Mouse (Mus musculus) spleen, adult 2 months (tissue): Measurements from ENCODE around the gene Trhr2. TPM values are rescaled to one million over a fixed set of nuclear protein-coding genes. Genes with fewer than 3 reads are reported as not detected.
A peak's percentile ranks its signal among the peaks of the same experiment; 100 is the strongest.

ENCODE experiments used
- DNase-seq, 2 experiments: peaks; one replicate each; pipeline versions ENCODE4 v3.0.0 to v3.0.0-alpha.2; 2012 to 2021; ENCODE audit warnings: low spot score in 2 of 2, low read depth in 1 of 2
- H3K27ac ChIP-seq: fragments of 200-500 bp; 2 replicates; pipeline ENCODE4 v1.5.1; 2012; ENCODE audit warnings: low read length, inconsistent platforms; ENCODE audit not compliant: insufficient read depth
- H3K27me3 ChIP-seq: fragments of 200-500 bp; 2 replicates; pipeline ENCODE4 v1.6.1; 2012; ENCODE audit warnings: mild to moderate bottlenecking, moderate library complexity, low read length, inconsistent platforms; ENCODE audit not compliant: control insufficient read depth, insufficient read depth
- H3K36me3 ChIP-seq: fragments of 200-500 bp; 2 replicates; pipeline ENCODE4 v1.6.1; 2012; ENCODE audit warnings: mild to moderate bottlenecking, low read length, inconsistent platforms; ENCODE audit not compliant: control insufficient read depth, insufficient read depth
- H3K4me1 ChIP-seq: fragments of 200-500 bp; 2 replicates; pipeline ENCODE4 v1.6.1; 2011; ENCODE audit warnings: inconsistent platforms; ENCODE audit not compliant: control insufficient read depth, insufficient read depth, insufficient read length
- H3K4me3 ChIP-seq: fragments of 200-500 bp; 2 replicates; pipeline ENCODE4 v1.5.1; 2011; ENCODE audit warnings: mild to moderate bottlenecking, inconsistent platforms; ENCODE audit not compliant: insufficient read depth, insufficient read length; ENCODE audit errors: extremely low read depth
- CTCF ChIP-seq: fragments of 200-500 bp; IDR thresholded peaks from 2 replicates; pipeline ENCODE4 v1.5.1; 2011; ENCODE audit warnings: mild to moderate bottlenecking, inconsistent platforms; ENCODE audit not compliant: insufficient read depth, insufficient read length, insufficient replicate concordance; ENCODE audit errors: extremely low read depth
- POLR2A ChIP-seq: fragments of 200-500 bp; IDR thresholded peaks from 2 replicates; pipeline ENCODE4 v1.6.1; 2011; ENCODE audit warnings: low read depth, low read length, inconsistent platforms
- WGBS: fragments of 180-500 bp; shearing (Covaris S2); methylation state at CpG from one replicate; pipeline ENCODE4 v1.1.7; 2018; 5-methylcytosine and 5-hydroxymethylcytosine counted together
- polyA plus RNA-seq: library from polyadenylated mRNA; depleted of rRNA; stranded (reverse); fragments of >200 nt; gene quantifications from 2 replicates; pipeline ENCODE4 v1.2.3, GENCODE M21; 2012

The Trhr2 gene
- polyA plus RNA-seq, 1 experiment: not detected

- DNase-seq: no peak
- H3K27me3 ChIP-seq: no peaks in the 10 kb centered on the region
- TF ChIP-seq POLR2A (no peak), CTCF (no peak)
- peak overlapping the region; percentile 47 for H3K27ac ChIP-seq
- no peak overlapping the region for H3K4me3 ChIP-seq
- no peaks in the 10 kb centered on the region for H3K36me3 ChIP-seq
- H3K4me1 ChIP-seq: peaks cover 20% of the 10 kb centered on the region; the same call in 1 of the 2 replicates
- WGBS: 19% methylated on average over 12 of the region's 12 CpGs
Observed at GRCm38 (mm10) chr8:122345181-122346095, 15.1 kb downstream of the Trhr2 start.

DNA sequence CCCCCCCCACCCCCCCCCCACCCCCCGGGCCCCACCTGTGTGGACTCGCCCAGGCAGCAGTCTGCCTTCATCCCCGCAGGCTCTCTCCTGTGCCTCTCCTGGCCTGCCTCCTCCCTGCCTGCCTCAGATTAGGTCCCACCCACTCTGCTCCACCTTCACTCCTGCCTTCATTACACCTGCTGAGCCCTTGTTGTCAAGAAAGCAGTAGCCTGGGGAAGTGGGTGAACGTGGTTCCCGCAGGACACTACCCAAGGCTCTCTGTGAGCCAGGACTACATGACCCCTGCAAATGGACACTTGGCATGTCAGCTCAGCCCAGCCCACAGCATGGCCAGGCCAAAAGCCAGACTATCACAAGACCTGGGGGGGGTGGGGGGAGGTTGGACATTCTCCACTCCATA, 16.3 kb downstream of the Trhr2 start:
- TF ChIP-seq CTCF: no peak
- TF ChIP-seq POLR2A: no peak
- H3K4me3 ChIP-seq: no peak overlapping the region
- no peak for DNase-seq
- 2% methylated on average over 2 of the region's 5 CpGs for WGBS
- no peaks in the 10 kb centered on the region for H3K27me3 ChIP-seq
- peaks cover 20% of the 10 kb centered on the region; the same call in 1 of the 2 replicates for H3K4me1 ChIP-seq
- no peaks in the 10 kb centered on the region for H3K36me3 ChIP-seq
- no peak overlapping the region for H3K27ac ChIP-seq

- Histone ChIP-seq H3K4me3 (peak overlapping the region; percentile 3; the same call in 1 of the 2 replicates), H3K27ac (no peak overlapping the region), H3K27me3 (no peaks in the 10 kb centered on the region), H3K4me1 (peaks cover 20% of the 10 kb centered on the region; the same call in 1 of the 2 replicates), H3K36me3 (no peaks in the 10 kb centered on the region)
- DNase-seq: peak in 1 of 2 experiments; percentile 43
- TF ChIP-seq CTCF (no peak), POLR2A (no peak)
- WGBS: 0% methylated on average over 14 of the region's 14 CpGs
Observed at GRCm38 (mm10) chr8:122343758-122344157, 16.8 kb downstream of the Trhr2 start.

GRCm38 (mm10) chr8:122343341-122343740, 17.2 kb downstream of the Trhr2 start:
- no peaks in the 10 kb centered on the region for H3K36me3 ChIP-seq
- 5% methylated on average over 11 of the region's 11 CpGs for whole genome bisulfite sequencing
- no peaks in the 10 kb centered on the region for H3K27me3 ChIP-seq
- TF ChIP-seq CTCF (no peak), POLR2A (no peak)
- H3K4me1 ChIP-seq: peaks cover 20% of the 10 kb centered on the region; the same call in 1 of the 2 replicates
- DNase-seq: no peak
- no peak overlapping the region for H3K27ac ChIP-seq
- H3K4me3 ChIP-seq: no peak overlapping the region

DNA sequence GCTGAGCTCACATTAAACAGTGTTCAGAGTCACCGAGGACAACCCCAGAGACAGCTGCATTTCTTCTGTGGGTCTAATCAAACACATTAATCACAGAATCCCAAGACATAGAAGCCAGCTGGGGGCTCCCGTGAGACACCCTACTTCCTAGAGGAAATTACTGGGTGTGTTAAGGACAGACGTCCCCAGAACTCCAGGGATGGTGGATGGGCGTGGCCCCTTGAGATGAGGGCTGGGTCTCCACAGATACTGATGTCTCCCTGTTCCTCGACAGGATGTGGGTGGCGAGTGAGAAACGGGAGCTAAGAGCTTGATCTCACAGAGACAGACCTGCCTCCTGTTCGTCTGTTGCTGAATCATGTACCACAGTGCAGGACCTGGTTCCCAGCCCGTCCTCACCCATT, 17.7 kb downstream of the Trhr2 start:
- H3K4me3 ChIP-seq: no peak overlapping the region
- WGBS: under 1% methylated on average over 9 of the region's 9 CpGs
- H3K27ac ChIP-seq: no peak overlapping the region
- H3K36me3 ChIP-seq: no peaks in the 10 kb centered on the region
- no peak for DNase-seq
- no peak for TF ChIP-seq CTCF
- TF ChIP-seq POLR2A: no peak
- no peaks in the 10 kb centered on the region for H3K27me3 ChIP-seq
- peaks cover 20% of the 10 kb centered on the region; the same call in 1 of the 2 replicates for H3K4me1 ChIP-seq

DNA sequence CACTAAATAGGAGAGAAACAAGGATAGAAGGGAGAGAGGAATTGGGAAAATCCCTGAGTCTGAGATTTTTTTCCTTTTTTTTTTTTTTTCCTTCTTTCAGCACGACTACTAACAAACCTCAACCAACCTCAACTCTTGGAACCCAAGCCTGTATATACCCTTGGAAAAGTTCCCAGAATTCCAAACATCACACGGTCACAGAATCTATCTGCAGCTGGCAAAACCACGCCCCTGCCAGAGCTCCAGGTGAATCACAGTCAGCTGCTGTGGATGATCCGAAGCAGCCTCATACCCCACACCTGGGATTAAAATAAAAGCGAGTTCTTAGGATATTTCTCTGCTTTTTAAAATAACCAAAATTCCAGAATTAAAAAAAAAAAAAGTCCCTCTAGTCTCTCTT, 18.2 kb downstream of the Trhr2 start:
- no peaks in the 10 kb centered on the region; the same call in 1 of the 2 replicates for H3K36me3 ChIP-seq
- peaks cover 20% of the 10 kb centered on the region; the same call in 1 of the 2 replicates for H3K4me1 ChIP-seq
- 49% methylated on average over 5 of the region's 5 CpGs for WGBS
- TF ChIP-seq CTCF (no peak), POLR2A (no peak)
- no peak overlapping the region for H3K4me3 ChIP-seq
- no peak for DNase-seq
- no peaks in the 10 kb centered on the region for H3K27me3 ChIP-seq
- no peak overlapping the region for H3K27ac ChIP-seq
